Mouse (Mus musculus) spleen, postnatal 36 days (tissue): ENCODE results near the gene Olfr796.

ENCODE experiments used
- DNase-seq, 2 experiments: peaks; one replicate each; pipeline ENCODE4 v3.0.0; 2022; ENCODE audit warnings: low spot score in 2 of 2, mixed read lengths in 1 of 2

The Olfr796 gene

DNA sequence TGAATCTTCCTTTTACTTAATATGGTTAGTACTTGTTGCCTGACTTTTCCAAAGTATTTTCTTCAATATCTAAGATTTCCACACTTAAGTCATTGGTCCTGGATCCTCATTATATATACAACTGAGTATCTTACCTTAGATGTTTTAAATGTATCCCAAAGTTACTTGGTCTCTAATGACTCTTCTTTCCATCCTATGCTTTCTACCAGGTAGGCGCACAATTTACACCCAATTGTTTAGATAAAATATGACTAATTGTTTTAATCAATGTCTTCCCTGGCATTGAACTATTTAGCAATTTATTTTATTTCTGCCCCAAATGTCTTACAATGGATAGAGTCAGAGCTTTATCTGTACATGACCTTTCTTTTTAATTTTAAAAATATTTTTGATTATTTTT is at the start of gene Olfr796:
Olfr796 (minus strand) TSS at position 101 of the 400 bp plus-strand sequence.
- no peak for DNase-seq

- DNase-seq = no peak
Measured at GRCm38 (mm10) chr10:129657394-129657793, 45.0 kb upstream of the Olfr796 start, which contains the start of gene Olfr800. Olfr800 (plus strand) TSS chr10:129657694.

- DNase-seq = no peak
Measured at GRCm38 (mm10) chr10:129651763-129652162, 39.4 kb upstream of the Olfr796 start.

DNA sequence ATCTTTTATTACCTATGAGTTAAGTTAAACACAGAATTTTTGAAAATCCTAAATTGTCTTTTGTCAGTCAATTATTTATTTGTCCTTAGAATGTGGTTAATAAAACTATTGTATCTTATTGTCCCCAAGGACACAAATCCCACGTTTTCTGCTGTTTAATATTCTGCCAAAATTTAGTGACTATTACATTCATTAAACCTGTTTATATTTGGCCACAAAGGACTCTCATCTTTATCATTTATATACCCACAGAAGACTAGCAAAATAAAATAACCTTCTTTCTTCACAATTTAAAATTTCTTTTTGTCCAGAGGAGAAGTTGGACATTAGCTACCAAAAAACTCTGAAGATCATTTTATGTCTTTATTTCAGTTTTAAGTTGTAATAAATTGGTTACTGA is 24.8 kb upstream of the Olfr796 start, which contains the start of gene Olfr799:
Olfr799 (plus strand) TSS at position 301 of the 400 bp plus-strand sequence.
- DNase-seq = no peak

GRCm38 (mm10) chr10:129627834-129628233 is 15.5 kb upstream of the Olfr796 start, which contains the start of gene Olfr798:
Olfr798 (minus strand) TSS chr10:129627934.
- DNase-seq = no peak

DNA sequence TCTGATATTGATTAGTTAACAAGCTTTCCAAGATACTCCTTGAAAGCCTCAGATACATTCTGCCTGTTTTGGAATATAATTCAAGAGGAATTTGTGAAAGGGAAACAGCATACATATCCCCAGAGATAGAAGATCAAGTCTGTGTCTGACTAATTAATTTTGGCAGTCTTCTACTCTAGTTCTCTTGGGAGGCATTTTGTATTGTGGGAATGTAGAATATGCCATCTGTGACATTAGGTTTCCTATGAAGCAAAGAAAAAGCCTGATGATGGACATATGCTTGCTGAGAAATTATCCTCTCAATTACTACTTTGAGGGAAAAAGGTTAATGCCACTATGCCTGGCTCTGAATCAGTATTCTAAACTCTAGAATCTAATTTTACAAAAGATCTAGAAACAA is 10.9 kb upstream of the Olfr796 start:
- no peak for DNase-seq

- no peak for DNase-seq
Measured at GRCm38 (mm10) chr10:129621724-129622123, 9.4 kb upstream of the Olfr796 start.

DNA sequence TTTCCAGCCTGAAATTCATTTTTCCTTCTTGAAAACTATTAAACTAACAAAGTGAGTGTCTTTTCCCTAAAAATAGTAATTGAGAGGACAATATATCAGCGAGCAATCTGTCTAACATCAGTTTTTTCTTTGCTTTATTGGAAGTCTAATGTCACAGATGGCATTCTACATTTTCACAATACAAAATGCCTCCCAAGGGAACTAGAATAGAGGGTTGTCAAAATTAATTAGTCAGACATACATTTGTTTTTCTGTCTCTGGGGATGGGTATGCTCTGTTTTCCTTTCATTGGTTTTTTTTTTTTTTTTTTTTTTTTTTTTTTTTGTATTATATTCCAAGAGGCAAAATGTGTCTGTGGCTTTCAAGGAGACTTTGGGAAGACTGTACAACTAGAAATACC is 35.3 kb downstream of the Olfr796 start:
- DNase-seq = no peak

DNA sequence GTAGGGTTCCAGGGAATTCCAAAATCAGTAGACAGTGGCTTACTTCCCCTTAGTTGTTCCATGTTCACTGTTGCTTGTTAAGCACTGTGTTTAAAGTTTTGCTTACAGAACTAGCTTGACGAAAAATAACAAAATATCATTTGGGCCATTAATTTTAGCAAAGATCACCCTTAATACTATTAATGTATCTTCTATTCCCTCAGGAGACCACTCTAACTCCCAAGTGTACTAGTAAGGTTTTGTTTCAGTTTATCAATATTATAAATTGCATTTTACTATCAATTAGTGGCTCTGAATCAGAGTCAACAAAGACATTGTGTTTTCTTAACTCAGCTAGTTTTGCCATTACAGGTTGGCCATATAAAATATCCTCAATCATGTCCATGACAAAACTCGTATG is 45.0 kb downstream of the Olfr796 start, which contains the start of gene Olfr794:
Olfr794 (plus strand) TSS at position 301 of the 400 bp plus-strand sequence.
- no peak for DNase-seq
